Mouse (Mus musculus) bone marrow, adult 2 months (tissue): ENCODE data around the gene Sh3bp1. TPM values are rescaled to one million over a fixed set of nuclear protein-coding genes. Genes with fewer than 3 reads are reported as not detected.

Experiments
- H3K27ac ChIP-seq: fragments of 200-500 bp; 2 replicates; pipeline ENCODE4 v1.5.1; 2012; ENCODE audit warnings: low read depth, mild to moderate bottlenecking, control low read depth, inconsistent platforms, low read length; ENCODE audit not compliant: control insufficient read depth, poor library complexity, insufficient read depth
- H3K4me1 ChIP-seq: fragments of 200-500 bp; 2 replicates; pipeline ENCODE4 v1.6.1; 2011; ENCODE audit warnings: low read length; ENCODE audit not compliant: control insufficient read depth, insufficient read depth
- H3K4me3 ChIP-seq: fragments of 200-500 bp; replicated peaks from 2 replicates; pipeline ENCODE3; 2011; ENCODE audit warnings: mild to moderate bottlenecking, low read depth, low read length, control low read depth; ENCODE audit not compliant: control insufficient read depth
- CTCF ChIP-seq: fragments of 200-500 bp; IDR thresholded peaks from 2 replicates; pipeline ENCODE4 v1.5.1; 2011; ENCODE audit warnings: low read length, control low read depth; ENCODE audit not compliant: control insufficient read depth, insufficient read depth
- POLR2A ChIP-seq: fragments of 200-500 bp; IDR thresholded peaks from 2 replicates; pipeline ENCODE4 v1.6.1; 2011; ENCODE audit warnings: low read depth, mild to moderate bottlenecking, control low read depth, low read length, borderline replicate concordance; ENCODE audit not compliant: control insufficient read depth
- WGBS: fragments of 180-500 bp; shearing (Covaris S2); methylation state at CpG from one replicate; pipeline ENCODE4 v1.1.7; 2018; 5-methylcytosine and 5-hydroxymethylcytosine counted together
- polyA plus RNA-seq: library from polyadenylated mRNA; stranded (reverse); fragments of >200 nt; gene quantifications from 2 replicates; pipeline ENCODE4 v1.2.4, GENCODE M21; 2011; ENCODE audit warnings: low replicate concordance; ENCODE audit not compliant: missing spikeins, insufficient read depth, insufficient read length

The Sh3bp1 gene
- polyA plus RNA-seq, 1 experiment, result 63.2 TPM

DNA sequence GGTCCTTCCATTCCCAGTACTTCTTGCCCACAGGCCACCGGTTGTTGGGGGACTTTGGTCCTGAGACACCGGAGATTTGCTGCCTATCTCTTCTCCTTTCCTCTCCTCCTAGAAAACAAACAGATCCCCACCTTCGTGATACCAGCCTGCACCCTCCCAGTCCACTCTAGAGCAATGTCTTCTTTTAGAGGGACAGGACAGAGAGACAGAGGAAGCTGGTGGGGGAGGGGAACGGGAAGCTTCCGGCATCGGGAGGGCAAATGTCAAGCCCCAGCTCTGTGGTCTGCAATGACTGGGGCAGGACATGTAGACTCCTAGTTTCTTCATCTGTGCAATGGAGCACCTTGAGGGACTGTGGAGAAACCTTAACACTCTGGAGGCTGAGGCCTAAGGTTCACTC is 39.9 kb upstream of the Sh3bp1 start:
- Histone ChIP-seq H3K27ac (no peak overlapping the region), H3K4me3 (no peak overlapping the region), H3K4me1 (no peaks in the 10 kb centered on the region; the same call in 1 of the 2 replicates)
- TF ChIP-seq POLR2A (no peak), CTCF (no peak)
- 30% methylated on average over 6 of the region's 6 CpGs for WGBS

DNA sequence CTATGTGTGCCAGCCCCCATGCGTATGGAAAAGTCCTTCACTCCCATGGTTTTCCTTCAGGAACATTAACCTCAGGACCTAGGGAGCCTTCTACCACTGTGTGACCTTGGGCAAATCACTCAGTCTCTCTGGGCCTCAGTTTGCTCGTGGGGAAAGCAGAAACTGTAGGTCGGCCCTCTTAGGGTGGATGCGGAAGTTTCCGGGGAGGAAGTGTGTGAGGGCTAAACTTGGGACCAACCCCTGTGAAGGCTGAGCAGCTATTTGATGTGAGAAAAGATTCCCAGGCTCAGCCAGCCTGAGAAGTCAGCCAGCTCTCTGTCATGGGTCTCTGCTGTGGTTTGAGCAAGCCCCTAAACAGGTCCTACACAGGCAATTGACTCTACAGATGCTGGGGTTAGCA is 37.3 kb upstream of the Sh3bp1 start:
- no peaks in the 10 kb centered on the region; the same call in 1 of the 2 replicates for H3K4me1 ChIP-seq
- H3K27ac ChIP-seq, result 0 out of 2 replicates have a peak overlapping the region, but pooled peaks have one; percentile 10
- WGBS, result 39% methylated on average over 5 of the region's 5 CpGs
- H3K4me3 ChIP-seq, result no peak overlapping the region
- TF ChIP-seq CTCF (no peak), POLR2A (no peak)

DNA sequence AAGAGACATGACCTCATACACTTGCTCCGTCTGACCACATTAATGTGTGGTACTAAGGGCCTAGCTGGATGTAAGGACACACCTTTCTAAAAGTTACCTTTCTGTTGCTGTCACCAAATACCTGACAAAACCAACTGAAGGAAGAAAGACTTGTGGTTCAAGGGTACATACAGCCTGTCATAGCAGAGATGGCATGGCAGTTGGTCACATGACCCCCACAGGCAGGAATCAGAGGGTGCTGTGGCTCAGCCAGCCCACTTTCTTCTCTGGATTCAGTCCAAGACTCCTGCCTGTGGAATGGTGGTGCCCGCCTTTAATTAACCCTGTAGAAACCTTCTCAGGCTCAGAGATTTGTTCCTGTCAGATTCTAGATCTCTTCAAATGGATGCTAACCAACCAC is 36.4 kb upstream of the Sh3bp1 start:
- Histone ChIP-seq H3K4me3 (no peak overlapping the region), H3K27ac (no peak overlapping the region), H3K4me1 (no peaks in the 10 kb centered on the region; the same call in 1 of the 2 replicates)
- TF ChIP-seq CTCF (no peak), POLR2A (no peak)
- 50% methylated on average over 2 of the region's 2 CpGs for WGBS

DNA sequence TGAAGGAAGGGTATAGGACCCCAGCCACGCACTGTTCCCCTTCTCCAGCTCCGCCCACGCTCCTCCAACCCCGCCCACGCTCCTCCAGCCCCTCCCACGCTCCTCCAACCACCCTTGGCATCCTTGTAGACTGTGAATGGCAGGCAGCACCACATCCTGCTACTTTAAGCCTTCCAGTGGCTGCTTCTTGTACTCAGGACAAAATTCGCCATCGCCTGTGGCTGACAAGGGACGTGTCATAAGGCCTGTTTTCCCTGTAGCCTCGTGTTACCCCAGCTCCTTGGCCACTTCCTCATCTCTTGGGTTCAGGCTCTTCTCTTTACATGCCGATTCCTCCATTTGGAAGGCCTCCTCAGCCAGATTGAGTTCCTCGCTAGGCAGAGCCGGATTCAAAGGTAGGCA is 35.7 kb upstream of the Sh3bp1 start:
- no peak for TF ChIP-seq CTCF
- TF ChIP-seq POLR2A, result no peak
- Histone ChIP-seq H3K4me3 (peak overlapping the region; percentile 35), H3K27ac (peak overlapping the region; percentile 72), H3K4me1 (no peaks in the 10 kb centered on the region; the same call in 1 of the 2 replicates)
- WGBS, result 28% methylated on average over 13 of the region's 13 CpGs

DNA sequence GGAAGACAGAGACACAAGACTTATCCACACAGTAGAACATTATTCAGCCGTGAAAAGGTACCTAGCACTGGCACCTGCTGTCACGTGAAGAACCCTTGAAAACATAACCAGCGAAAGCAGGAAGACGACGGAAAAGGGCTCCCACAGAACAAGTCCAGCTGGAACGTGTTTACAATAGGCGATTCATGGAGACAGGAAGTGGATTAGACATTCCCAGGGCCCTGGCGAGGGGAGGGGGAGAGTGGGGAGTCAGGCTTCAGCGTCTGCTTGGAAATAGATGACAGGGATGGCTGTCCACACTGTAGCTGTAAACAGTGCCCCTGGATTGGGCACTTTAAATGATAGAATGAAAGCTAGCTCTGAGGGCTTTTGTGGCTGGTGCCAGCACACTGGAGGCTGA is 31.2 kb upstream of the Sh3bp1 start:
- H3K4me1 ChIP-seq, result no peaks in the 10 kb centered on the region; the same call in 1 of the 2 replicates
- TF ChIP-seq CTCF (no peak), POLR2A (no peak)
- no peak overlapping the region for H3K27ac ChIP-seq
- 77% methylated on average over 9 of the region's 9 CpGs for WGBS
- no peak overlapping the region for H3K4me3 ChIP-seq

DNA sequence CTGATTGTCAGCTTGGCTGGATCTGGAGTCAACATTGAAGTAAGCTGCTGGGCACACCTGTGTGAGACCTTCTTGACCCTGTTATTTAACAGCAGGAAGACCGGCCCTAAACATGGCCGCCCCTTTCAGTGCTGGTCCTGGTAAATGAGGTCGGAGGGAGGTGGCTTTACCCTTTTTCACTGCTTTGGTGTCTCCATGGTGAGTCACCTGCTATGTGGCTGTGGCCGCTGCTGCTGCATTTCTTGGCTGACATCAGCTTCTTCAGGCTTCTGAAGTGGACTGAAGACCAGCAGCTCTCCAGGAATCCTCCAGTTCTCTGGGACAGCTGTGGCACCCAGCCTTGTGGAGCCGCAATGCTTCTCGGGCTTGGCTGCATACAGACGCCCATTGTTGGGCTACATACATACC is 30.7 kb upstream of the Sh3bp1 start:
- 87% methylated on average over 7 of the region's 7 CpGs for WGBS
- Histone ChIP-seq H3K4me1 (no peaks in the 10 kb centered on the region; the same call in 1 of the 2 replicates), H3K4me3 (no peak overlapping the region), H3K27ac (no peak overlapping the region)
- TF ChIP-seq POLR2A, result no peak
- TF ChIP-seq CTCF, result no peak

DNA sequence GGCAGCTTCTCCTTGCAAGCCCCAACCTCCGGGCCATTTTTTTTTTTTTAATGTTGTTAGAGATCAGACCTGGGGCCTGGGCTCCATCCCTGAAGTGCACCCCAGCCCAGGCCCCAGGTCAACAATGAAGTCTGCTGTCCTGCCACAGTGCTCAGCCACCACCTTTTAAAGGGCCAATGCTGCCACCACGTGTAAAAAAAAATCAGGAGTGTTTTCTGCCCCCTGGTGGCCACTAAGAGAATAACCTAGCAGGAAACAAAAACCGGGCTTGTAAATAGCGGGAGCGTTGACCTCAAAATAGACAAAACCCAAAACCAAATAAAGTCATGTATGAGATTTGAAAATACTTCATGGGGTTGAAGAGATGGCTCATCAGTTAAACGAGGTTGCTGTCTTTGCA is 29.8 kb upstream of the Sh3bp1 start:
- H3K27ac ChIP-seq, result no peak overlapping the region
- TF ChIP-seq CTCF (peak; percentile 37), POLR2A (no peak)
- no peak overlapping the region for H3K4me3 ChIP-seq
- no peaks in the 10 kb centered on the region for H3K4me1 ChIP-seq
- WGBS, result 6% methylated on average over 6 of the region's 6 CpGs

DNA sequence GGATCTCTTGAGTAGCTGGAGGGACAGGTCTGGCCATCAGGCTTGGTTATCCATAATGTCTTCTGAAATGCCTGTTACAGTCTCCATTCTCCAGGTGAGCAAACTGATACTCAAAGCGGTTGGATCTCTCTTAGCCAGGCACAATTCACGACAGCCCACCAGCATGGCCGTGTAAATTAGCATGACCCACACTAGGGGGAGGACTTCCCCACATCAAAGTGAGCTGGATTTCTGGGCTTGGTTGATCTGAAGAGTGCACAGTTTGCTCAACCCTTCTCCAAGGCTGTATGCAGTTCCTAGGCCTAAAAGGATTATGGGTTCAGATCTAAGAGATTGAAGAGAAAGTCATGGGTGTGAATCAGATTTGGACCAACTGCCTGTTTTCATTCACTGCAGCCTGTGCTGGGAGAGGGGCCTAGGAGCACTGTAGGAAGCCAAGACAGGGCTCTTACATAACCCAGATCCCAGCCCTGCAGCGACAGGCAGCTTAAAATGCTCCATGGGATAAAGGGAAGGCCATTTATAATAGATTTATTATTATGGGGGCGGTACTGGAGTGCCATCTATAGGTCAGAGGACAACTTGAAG is 27.5 kb upstream of the Sh3bp1 start:
- no peak overlapping the region for H3K4me3 ChIP-seq
- WGBS, result 46% methylated on average over 5 of the region's 5 CpGs
- TF ChIP-seq POLR2A, result no peak
- no peak for TF ChIP-seq CTCF

DNA sequence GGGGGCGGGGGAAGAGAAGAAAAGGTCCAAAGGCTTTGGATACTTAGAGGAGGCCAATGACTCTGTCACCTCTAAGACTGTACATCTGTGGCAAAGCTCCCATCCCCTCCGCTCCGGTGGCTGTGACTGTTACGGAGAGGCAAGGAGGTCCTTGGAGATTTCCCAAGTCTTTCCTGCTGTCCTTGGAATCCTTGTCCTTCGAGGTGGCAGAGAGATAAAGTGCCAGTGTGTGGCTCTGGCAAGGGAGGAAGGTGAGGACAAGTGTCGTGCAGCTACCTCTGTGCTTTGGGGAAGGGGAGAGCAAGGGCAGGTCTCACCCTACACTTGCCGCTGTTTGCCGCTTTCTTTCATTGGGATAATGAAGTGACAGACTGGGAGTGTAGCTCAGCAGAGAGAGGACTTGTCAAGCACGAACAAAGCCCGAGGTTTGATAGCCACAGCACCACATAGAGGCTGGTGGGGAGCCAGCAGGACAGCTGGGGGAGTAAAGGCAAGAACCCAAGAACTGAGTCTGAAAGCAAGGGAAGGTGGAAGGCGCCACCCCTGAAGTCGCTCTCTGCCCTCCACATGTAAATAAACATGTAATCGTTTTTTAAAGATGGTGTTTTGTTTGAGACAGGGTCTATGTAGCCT is 25.6 kb upstream of the Sh3bp1 start:
- WGBS, result 75% methylated on average over 13 of the region's 13 CpGs
- no peak overlapping the region for H3K27ac ChIP-seq
- H3K4me3 ChIP-seq, result no peak overlapping the region

More for the DNA sequence above, 27.5 kb upstream of the Sh3bp1 start:
- Histone ChIP-seq H3K4me1 (no peaks in the 10 kb centered on the region; the same call in 1 of the 2 replicates), H3K27ac (no peak overlapping the region)

More for the DNA sequence above, 25.6 kb upstream of the Sh3bp1 start:
- TF ChIP-seq POLR2A (no peak), CTCF (no peak)
- no peaks in the 10 kb centered on the region; the same call in 1 of the 2 replicates for H3K4me1 ChIP-seq
